Mouse (Mus musculus) testis, postnatal 10 days (tissue): ENCODE measurements at regions not wholly inside any gene's neighbourhood (a gene's known extent, or its start where the extent isn't known, plus 50 kb on each side); places are given as distances from the start of the nearest gene placed in this dataset.

Experiments used
- DNase-seq: peaks from one replicate; pipeline ENCODE4 v3.0.0; 2021; ENCODE audit warnings: low spot score

DNA sequence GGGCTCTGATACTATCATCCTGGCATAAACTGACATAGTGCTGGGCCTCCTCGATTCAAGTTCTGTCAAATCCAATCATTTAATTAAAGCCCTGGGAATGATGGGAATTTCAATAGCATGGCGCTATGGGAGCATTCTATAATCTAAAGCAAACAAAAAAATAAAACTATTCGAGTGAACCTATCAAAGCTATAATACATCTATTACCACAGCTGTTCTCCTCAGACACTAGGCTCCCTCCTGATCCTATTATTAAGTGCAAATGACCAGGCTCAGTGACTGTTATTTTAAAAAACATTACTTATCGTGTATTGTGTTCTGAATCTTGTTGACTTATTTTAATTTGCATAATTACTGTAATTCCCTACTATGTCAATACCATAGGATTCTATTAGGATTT is 563.7 kb upstream of the Acvr2a start:
- DNase-seq: no peak

DNA sequence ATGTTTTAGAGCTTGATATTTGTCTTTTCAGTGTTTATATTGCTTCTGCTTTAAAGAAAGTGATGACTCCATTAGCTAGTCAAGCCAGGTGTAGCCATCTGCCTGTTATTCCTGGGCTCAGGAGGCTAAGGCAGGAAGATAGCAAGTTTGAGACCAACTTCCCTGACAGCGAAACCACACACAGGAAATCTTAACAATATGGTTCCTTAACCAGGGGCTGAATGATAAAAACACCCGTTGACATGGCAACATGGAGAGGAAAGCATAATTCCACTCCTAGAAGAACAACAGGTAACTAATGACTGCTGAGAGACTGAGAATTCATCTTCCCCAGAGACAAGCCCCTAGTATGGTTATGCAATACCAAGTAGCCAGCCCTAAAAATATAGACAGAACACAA is 553.6 kb upstream of the Acvr2a start:
- no peak for DNase-seq
